Mouse (Mus musculus): ENCODE results near the gene Lbx2.

Gene Lbx2

GRCm38 (mm10) chr6:83070311-83071219, 15.6 kb upstream of the Lbx2 start:
- DNase-seq (ENCODE audit: low spot score): peak; percentile 46

- peak; percentile 35 for DNase-seq (ENCODE audit: low spot score)
Observed at GRCm38 (mm10) chr6:83071220-83071619, 14.9 kb upstream of the Lbx2 start.

- peak; percentile 44 for DNase-seq (ENCODE audit: low spot score)
Observed at GRCm38 (mm10) chr6:83074979-83075378, 11.2 kb upstream of the Lbx2 start.

GRCm38 (mm10) chr6:83077630-83078323, 8.4 kb upstream of the Lbx2 start, which contains the start of gene Pcgf1:
TSS of gene Pcgf1 (plus strand) at chr6:83077869.
- peak; percentile 78 for DNase-seq (ENCODE audit: low spot score)

GRCm38 (mm10) chr6:83078324-83078858, 7.8 kb upstream of the Lbx2 start:
- peak; percentile 98 for DNase-seq (ENCODE audit: low spot score)

GRCm38 (mm10) chr6:83080210-83080609, 6.0 kb upstream of the Lbx2 start:
- no peak for DNase-seq (ENCODE audit: low spot score)

GRCm38 (mm10) chr6:83083497-83083896, 2.7 kb upstream of the Lbx2 start:
- no peak for DNase-seq (ENCODE audit: low spot score)

GRCm38 (mm10) chr6:83084477-83084876, 1.7 kb upstream of the Lbx2 start:
- DNase-seq (ENCODE audit: low spot score): no peak

GRCm38 (mm10) chr6:83087205-83087925, 1.2 kb downstream of the Lbx2 start:
- peak; percentile 49 for DNase-seq (ENCODE audit: low spot score)

GRCm38 (mm10) chr6:83087926-83088260, 1.7 kb downstream of the Lbx2 start:
- no peak for DNase-seq (ENCODE audit: low spot score)

- peak; percentile 3 for DNase-seq (ENCODE audit: low spot score)
Observed at GRCm38 (mm10) chr6:83092416-83093127, 6.4 kb downstream of the Lbx2 start.

GRCm38 (mm10) chr6:83095968-83096367, 9.8 kb downstream of the Lbx2 start:
- DNase-seq (ENCODE audit: low spot score): peak; percentile 3

- DNase-seq (ENCODE audit: low spot score): peak; percentile 2
Observed at GRCm38 (mm10) chr6:83098411-83098810, 12.2 kb downstream of the Lbx2 start.

GRCm38 (mm10) chr6:83101316-83101687, 15.1 kb downstream of the Lbx2 start, which contains the start of the genes Ccdc142 and Gm42688:
TSS of gene Ccdc142 (plus strand) at chr6:83101601.
TSS of gene Gm42688 (plus strand) at chr6:83101617.
- DNase-seq (ENCODE audit: low spot score): peak; percentile 94

GRCm38 (mm10) chr6:83101688-83102556, 15.8 kb downstream of the Lbx2 start:
- peak; percentile 80 for DNase-seq (ENCODE audit: low spot score)

- no peak for DNase-seq (ENCODE audit: low spot score)
Observed at GRCm38 (mm10) chr6:83103130-83103650, 17.0 kb downstream of the Lbx2 start.

- DNase-seq (ENCODE audit: low spot score): no peak
Observed at GRCm38 (mm10) chr6:83104158-83104557, 18.0 kb downstream of the Lbx2 start.

- peak; percentile 90 for DNase-seq (ENCODE audit: low spot score)
Observed at GRCm38 (mm10) chr6:83107566-83108400, 21.6 kb downstream of the Lbx2 start.

All from embryo, embryonic 10 days (tissue).